Mouse (Mus musculus): ENCODE data around the gene Mgat3.

GRCm38 (mm10) chr15:80140878-80141277 is 32.6 kb upstream of the Mgat3 start:
- no peak for TF ChIP-seq USF1 (IDR thresholded peaks at IDR 0.05; ENCODE audit: low read depth)
- TF ChIP-seq CTCF (IDR thresholded peaks at IDR 0.05; ENCODE audit: control insufficient read depth, insufficient read depth, insufficient read length): no peak
- no peak for TF ChIP-seq MYOD1 (IDR thresholded peaks at IDR 0.05; ENCODE audit: control insufficient read depth, insufficient read length, low read depth)
